Mouse (Mus musculus): ENCODE data around the gene Vps41.

GRCm38 (mm10) chr13:18781250-18781649 is 64.2 kb downstream of the Vps41 start:
- TF ChIP-seq POLR2A (IDR thresholded peaks at IDR 0.05; ENCODE audit: control insufficient read depth, low read depth, low read length) (no peak), CTCF (IDR thresholded peaks at IDR 0.05; ENCODE audit: control insufficient read depth, insufficient read depth, insufficient replicate concordance, low read depth, low read length) (no peak)
